Mouse (Mus musculus): Measurements from ENCODE around the gene Cspg5.

- TF ChIP-seq TAL1 (IDR thresholded peaks at IDR 0.05; ENCODE audit: low read length) (no peak), GATA1 (IDR thresholded peaks at IDR 0.05; ENCODE audit: low read length) (no peak)
Observed at GRCm38 (mm10) chr9:110208967-110209366, 34.6 kb upstream of the Cspg5 start.
